Mouse (Mus musculus) urinary bladder, postnatal 4 days (tissue): ENCODE measurements around the gene Rhov.

Experiments used
- DNase-seq, 2 experiments: peaks; one replicate each; pipeline ENCODE4 v3.0.0; 2021 to 2022; ENCODE audit warnings: low spot score in 2 of 2

The Rhov gene

DNA sequence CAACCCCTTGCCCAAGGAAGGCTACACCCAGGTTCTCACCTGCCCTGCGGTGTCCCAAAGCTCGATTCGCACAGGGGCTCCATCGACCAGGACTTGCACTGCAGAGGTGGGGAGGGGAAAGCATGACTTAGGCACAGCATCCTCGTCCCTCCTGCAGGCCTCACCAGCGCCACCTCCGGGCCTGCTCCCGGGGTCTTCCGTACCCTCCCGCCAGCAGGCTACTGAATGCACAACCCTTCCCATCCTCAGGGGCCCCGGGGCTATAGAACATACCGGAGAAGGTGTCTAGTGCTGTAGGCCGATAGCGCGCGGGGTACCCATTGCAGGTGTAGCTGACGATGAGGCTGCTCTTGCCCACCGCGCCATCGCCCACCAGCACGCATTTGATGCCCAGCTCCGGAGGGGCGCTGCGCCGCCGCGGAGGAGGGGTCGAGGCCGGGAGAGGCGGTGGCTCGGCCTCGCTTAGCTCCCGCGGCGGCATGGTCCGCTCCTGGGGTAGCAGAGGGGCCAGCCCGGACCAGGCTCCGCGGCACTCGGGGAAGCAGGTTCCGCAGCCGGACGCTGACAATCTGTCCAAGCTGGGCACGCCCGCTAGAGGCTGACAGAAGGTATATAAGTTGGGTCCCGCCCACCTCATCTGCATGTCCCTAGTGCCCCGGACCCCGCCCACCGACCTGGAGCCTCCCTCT is at the start of gene Rhov:
Rhov (minus strand) TSS at position 630 of the 689 bp plus-strand sequence.
- peak; percentile 57 to 74 for DNase-seq

DNA sequence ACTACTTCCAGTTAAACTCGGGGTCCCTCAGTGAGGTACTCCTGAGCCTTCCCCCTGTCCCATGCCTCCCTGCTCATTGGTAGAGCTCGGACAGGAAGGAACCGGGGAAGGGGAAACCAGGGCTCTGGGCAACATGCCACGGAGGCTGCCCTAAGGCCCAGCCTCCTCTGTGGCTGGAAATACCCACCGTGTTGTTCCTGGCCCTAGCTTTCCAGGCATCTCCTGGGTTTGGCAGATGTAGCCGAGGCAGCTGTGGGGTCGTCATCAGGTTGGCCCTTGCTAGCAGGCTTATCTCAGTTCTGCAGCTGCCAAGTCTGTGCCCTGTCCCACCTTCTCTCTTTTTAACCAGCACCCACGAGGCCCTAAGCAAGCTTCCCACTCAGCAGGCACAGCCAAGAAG is 49.5 kb upstream of the Rhov start:
- DNase-seq, result no peak

DNA sequence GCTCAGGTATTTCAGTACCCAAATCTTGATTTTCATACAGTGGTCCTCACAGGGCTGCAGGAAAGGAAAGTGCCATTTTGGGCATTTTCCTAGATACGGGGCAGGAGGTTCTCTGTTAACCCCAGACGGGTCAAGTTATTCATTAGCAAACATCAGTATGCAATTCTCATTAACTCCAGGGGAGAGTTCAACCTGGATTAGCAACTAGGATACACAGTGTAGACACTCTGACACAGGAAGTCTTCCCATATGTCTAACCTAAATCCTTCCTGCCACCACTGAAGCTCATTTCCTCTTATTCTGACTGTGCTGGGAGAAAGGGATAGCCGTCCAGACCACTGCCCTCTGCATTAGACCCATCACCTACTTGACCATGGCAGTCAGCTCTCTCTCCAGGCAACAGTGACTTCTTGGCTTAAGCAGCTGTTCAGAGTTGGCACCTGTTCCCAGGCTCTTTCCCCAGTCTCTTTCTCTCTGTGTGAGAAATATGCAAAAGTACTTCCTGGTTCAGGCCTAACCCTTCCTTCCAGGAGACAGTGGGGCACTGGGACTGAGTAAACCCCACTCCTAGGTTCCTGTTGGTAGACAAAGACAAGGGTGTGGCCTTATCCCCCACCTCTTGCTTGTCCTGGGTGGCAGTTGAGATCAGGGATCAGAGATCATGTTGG is 47.1 kb upstream of the Rhov start:
- DNase-seq, result no peak

DNA sequence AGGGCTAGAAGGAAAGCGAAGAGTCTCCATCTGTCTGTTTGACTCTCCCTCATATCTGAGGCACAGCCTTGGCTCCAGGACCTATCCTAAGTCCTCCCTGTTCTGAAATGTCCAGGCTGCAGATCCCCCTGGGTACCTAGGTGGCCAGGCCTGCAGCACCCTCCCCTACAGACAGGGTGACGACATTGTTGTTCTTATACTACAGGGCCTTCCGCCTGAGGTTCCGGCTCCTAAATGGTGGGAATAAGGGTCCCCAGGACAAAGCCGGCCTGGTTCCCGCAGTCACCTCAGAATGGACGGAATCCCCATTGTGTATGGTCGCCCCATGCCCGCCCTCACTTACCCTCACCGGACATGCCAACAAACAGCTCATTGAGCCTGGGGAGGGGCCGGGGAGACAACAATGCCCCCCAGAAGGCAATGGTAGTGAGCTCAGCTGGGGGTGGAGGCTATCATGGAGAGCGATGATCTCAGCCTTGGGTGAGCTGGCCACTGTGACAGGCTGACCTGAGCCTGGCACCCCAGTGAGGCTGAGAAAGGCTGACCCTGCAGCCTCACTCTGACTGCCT is 43.8 kb upstream of the Rhov start:
- no peak for DNase-seq

DNA sequence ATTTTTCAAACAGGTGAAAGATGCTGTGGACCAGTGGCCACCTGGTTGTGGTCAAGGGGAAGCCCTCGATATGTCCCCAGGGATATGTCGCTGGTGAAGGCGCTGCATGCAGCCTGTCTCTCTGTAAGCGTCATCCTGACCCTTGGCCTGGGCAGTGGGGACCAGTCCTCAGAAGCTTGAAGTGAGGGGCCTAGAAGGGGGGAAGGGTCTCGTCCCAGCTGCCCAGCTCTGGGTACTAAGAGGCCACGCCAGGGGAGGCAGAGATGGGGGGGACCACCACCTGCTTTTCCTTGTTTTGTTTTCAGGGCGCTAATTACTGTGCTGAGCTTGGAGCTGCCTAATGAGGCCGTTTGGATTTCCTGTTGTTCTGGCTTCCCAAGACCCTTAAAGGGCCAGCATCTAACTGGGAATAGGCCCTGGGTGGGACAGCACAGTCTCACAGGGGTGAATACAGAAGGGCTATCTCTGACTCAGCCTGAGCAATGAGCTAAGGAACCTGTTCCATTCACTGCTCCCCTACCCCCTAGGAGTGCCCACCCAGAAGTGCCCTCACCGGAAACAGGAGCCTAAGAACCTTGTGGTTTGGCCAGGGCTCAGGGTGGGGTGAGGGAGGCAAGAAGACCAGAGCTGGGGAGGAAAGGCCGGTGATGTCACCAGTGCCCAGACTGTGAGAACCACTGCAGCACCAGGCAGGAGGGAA is 42.9 kb upstream of the Rhov start:
- DNase-seq, result no peak

DNA sequence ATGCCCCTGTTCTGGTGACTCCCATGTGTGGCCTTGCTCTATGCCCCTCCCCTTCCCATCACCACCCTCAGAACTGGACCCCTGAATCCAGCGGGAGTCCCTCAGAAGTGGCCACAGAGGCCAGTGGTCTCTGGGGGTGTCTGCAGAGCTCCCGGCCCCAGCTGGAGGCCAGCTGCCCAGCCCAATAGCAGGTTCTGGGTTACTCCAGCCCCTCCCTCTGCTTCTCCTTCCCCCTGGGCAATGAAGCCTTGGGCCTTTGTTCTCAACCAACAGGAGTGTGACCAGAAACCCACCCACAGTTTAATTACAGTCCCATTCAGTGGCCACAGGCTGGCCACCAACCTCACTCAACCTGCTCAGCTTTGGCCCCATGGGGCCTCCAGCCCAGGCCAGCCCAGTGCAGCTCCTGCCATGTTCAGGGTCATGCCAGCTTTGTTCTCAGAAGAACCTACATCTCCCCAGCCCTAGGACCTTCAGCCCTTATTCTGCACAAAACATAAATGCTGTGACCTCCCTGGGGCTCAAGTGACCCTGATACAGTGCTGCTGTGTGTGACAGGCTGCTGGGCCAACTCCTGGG is 41.4 kb upstream of the Rhov start:
- no peak for DNase-seq

DNA sequence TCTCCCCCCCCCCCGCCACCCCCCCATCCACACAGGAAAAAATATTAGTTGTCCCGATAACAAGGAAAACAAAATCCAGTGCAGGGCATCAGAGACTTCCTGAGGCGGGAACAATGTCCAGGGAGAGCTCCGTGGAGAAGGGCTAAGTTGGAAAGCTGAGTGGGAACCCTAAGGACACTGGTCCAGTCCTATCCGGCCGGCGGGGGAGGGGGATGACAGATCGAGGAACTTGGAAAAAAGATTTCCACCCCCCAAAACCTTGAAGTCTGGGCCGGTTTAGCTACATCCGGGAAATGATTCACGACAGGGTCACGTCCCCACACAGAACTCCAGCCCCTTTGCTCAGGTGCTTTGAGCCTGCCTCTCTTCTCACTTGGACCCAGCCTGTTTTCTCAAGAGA is 40.5 kb upstream of the Rhov start:
- DNase-seq, result no peak

DNA sequence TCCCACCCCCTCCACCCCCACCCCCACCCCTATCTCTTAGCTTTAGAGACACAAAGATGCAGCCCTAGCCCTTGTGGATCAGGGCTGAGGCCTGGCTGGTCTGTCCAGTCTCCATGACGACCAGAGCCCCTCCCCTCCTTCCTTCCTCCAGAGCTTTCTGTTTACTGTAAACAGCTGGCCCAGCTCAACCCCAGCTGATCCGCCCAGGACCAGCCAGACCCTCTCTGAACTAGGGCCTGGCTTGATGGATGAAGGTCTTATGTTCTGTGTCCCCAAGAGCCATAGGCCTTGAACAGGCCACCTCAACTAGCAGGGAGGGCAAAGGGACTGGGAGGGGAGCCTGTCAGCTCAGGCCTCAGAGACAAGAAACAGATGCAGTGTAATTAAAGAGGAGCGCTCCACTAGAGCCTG is 33.7 kb upstream of the Rhov start:
- no peak for DNase-seq

DNA sequence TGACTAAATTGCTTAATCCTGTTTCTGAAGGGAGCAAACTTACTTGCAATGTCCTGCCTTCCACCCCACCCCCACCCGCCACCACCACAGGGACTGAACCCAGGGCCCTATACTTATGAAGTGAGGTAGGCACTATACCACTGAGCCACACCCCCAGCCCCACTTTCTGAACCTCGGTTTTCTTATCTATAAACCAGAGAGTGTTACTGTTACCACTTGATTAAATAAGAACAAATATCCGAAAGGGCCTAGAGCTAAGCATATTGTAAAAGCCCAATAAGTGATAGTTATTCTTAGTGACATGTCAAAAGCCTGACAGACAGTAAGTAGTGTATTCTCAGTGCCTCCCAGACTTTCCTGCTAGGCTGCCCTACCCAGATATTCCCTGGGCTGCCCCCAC is 33.3 kb upstream of the Rhov start:
- DNase-seq, result no peak

DNA sequence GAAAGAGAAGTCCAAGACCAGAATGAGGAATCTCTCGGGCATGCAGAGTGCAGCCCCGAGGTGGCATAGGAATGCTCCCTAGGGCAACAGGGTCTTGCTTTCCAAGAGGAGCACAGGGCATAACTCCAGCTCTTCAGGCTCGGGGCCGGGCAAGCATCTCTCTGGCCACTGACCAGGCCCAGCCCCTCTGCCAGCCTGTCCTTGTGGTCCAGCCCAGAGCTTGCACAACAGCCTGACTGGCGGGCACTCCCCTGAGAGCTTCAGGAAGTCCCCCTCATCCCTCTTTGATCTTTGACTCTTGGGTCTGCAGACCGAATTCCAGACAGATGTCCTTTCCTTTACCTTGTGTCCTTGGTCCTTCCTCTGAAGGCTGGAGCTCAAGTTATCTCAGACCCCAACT is 31.8 kb upstream of the Rhov start:
- DNase-seq, result no peak

DNA sequence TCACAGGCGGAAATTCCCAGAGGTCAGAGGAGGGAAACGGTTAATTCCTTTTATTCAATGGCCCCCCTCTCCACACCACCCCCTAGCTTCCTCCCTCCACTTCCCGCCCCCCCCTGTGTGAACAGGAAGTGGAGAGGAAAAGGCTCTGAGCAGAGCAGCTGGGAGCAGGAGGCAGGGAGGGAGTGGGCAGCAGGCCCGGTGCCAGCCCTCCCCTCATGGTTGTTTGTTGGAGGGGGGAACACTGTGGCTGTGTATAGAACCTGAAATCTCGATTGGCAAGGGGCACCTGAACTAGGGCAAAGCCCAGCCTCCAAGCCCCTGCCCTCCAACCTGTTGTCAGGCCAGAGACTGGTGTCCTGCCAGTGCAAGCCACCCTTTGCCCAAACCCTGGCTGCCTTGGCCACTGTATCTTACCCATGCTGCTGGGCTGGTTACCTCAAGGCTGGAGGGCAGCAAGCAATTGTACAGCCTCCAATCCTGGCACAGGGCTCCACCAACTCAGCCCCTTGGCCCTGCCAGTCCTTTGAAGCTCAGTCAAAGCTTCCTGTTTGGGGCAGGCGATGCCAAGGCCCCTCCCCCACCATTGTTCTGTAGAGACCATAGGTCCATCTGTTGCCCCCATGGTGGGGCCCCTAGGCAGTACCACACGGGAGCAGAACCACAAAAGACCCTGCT is 29.9 kb upstream of the Rhov start:
- DNase-seq, result no peak

DNA sequence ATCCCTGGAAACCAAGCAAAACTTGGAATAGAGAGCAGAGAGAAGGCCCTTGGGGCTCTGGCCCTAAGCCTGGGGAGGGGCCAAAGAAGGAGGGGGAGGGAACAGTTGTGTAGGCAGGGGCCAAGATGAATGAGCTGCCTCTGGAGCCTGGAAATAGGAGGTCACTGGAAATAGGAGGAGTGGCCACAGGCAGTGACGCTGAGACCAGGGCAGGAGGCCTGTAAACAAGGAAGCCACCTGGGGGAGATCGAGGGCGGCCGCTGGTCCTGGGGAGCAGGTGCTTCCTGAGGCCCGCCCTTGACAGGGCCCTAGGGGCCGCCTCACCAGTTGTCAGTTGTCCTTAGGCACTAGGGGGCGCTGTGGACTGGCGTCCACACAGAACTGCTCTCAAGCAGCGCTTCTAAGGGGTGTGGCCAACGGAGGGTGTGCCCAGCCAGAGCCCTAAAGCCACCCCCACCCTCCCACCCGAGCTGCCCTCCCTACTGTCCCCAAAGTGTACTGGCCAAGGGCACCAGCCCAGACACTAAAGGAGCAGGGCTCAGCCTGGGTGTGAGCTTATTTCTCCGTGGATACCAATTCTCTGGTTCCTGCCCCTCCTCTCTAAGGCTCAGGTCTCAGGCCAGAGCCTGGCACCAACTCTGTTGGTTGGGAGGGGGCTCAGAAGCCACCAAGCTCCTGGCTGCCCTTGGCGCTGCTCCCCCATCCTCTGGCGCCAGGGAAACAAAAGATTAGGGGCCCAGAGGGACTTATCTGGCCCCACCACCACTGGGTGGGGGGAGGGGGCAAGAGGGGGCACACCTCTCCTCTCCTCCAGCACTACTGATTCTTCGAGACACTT is 29.1 kb upstream of the Rhov start:
- peak; percentile 69 to 86 for DNase-seq

DNA sequence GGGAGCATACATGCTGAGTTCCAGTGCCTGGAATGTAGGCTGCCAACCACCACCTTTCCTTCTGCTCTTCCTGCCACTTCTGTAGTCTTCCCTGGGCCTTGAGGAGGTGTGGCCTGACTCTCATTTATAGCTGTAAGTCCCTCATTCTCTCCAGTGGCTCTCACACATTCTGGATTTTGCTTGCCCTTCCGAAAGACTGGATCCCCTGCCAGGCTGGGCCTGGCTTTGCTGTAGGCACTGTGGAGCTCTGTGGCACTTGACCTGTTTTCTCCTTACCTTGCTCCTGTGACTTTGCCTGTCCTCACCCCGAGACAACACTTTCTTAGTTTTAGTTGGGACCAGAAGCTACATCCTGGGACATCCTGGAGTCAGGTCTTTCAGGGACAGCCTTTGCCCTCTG is 27.8 kb upstream of the Rhov start:
- no peak for DNase-seq

DNA sequence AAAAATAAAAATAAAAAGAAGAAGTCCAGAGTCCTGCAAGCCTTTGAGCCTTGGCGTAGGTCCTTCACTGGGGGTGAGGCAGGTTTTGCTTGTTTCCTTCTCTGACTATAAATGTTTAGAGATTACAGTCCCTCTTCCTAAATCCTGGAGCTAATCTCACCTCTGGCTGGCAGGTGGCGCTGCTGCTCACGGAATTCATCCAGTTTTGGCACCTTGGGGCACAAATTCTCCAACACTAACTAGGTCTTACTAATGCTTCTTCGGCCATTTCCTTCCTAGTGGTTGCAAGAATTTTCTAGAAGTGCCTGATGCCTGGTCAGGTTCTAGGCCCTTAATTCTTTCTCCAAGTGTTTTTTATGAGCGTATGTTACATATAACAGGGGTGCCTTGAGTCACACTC is 27.3 kb upstream of the Rhov start:
- DNase-seq, result no peak

DNA sequence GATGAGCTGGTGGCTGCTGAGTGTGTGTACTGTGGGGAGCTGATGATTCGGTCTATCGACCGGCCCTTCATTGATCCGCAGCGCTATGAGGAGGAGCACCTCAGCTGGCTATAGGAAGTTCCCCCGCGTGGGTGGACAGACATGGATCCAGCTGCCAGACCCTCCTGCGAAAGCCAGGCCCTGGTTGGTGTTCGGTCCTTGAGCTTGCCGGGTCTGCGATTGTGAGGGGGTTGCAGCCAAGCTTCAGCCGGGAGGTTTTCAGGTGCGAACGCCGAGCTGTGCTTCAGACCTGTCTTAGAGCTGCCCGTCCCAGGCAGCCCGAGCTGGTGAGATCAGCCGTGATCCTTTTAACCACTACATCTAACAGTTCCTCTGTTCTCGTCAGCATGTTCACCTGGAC is 26.4 kb upstream of the Rhov start:
- DNase-seq, result no peak

DNA sequence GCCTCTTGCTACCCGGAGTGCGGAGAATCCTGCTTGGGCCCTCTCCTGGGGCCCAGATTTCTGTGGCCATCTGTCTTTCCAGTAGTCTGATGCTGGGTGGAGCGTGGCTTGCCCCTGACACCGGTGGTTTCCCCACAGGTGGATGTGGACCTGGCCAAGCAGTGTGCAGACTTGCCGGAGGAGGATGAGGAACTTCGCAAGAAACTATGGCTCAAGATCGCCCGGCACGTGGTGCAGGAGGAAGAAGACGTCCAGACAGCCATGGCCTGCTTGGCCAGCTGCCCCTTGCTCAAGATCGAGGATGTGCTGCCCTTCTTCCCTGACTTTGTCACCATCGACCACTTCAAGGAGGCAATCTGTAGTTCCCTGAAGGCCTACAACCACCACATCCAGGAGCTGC is 25.7 kb upstream of the Rhov start:
- no peak for DNase-seq

DNA sequence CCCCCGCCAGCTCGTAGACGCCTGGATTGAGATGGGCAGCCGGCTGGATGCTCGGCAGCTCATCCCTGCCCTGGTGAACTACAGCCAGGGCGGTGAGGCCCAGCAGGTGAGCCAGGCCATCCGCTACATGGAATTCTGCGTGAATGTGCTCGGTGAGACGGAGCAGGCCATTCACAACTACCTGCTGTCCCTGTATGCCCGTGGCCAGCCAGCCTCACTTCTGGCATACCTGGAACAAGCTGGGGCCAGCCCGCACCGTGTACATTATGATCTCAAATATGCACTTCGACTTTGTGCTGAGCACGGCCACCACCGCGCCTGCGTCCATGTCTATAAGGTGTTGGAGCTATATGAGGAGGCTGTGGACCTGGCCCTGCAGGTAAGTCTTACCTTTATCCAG is 23.3 kb upstream of the Rhov start:
- no peak for DNase-seq

DNA sequence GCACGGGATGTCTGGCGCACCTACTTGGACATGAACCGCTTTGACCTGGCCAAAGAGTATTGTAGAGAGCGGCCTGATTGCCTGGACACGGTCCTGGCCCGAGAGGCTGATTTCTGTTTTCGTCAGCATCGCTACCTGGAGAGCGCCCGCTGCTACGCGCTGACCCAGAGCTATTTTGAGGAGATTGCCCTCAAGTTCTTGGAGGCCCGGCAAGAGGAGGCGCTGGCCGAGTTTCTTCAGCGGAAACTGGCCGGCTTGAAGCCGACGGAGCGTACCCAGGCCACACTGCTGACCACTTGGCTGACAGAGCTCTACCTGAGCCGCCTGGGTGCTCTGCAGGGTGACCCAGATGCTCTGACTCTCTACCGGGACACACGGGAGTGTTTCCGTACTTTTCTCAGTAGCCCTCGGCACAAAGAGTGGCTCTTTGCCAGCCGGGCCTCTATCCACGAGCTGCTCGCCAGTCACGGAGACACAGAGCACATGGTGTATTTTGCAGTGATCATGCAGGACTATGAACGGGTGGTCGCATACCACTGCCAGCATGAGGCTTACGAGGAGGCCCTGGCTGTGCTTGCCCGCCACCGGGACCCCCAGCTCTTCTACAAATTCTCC is 22.8 kb upstream of the Rhov start:
- DNase-seq, result no peak

DNA sequence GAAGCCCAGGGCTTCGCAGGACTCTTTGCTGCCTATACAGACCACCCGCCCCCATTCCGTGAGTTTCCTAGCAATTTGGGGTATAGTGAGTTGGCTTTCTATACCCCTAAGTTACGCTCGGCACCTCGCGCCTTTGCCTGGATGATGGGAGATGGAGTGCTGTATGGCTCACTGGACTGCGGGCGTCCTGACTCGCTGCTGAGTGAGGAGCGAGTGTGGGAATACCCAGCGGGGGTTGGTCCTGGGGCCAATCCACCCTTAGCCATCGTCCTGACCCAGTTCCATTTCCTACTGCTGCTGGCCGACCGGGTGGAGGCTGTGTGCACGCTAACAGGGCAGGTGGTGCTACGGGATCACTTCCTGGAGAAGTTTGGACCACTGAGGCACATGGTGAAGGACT is 22.2 kb upstream of the Rhov start:
- no peak for DNase-seq

DNA sequence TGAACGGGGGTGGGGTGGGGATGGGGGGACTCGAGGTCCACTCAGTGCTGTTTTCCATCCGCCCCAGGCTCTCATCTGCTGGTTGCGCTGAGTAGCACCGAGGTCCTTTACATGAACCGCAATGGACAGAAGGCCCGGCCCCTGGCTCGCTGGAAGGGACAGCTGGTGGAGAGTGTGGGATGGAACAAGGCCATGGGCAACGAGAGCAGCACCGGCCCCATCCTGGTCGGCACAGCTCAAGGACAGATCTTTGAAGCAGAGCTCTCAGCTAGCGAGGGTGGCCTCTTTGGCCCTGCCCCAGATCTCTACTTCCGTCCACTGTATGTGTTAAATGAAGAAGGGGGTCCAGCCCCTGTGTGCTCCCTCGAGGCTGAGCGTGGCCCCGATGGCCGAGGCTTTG is 21.8 kb upstream of the Rhov start:
- DNase-seq, result no peak

DNA sequence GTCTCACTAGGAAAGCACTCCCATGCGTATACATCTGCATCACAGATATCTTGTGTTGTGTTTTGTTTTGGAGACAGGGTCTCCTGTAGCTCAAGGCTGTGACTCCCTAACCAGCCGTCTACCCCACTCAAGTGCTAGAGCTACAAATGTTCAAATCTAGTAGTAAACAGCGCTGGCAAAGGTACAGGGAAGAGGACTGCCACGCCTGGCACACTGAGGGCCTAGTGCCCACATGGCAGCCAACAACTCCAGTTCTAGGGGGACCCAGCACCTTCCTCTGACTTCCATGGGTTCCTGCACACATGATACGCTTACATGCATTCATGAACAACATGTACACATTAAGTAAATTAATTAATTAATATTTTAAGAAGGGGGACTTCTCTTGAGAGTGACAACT is 21.2 kb upstream of the Rhov start:
- no peak for DNase-seq
